Mouse (Mus musculus) hindbrain, embryonic 15.5 days (tissue): Measurements from ENCODE around the gene Emilin2. TPM values are rescaled to one million over a fixed set of nuclear protein-coding genes. Genes with fewer than 3 reads are reported as not detected.

Experiments
- ATAC-seq: fragments of 200-750 bp; cut with Nextera tagmentation; 2 replicates; pipeline ENCODE4 v1.8.0; 2017; ENCODE audit warnings: low read depth, moderate number of reproducible peaks, moderate TSS enrichment; ENCODE audit not compliant: low FRiP score
- H3K27ac ChIP-seq: fragments of 300-500 bp; sonication (generic); replicated peaks from 2 replicates; pipeline ENCODE4 v1.5.1; 2015; ENCODE audit warnings: mild to moderate bottlenecking, inconsistent platforms
- H3K27me3 ChIP-seq: fragments of 300-500 bp; sonication (generic); 2 replicates; pipeline ENCODE4 v1.6.1; 2015; ENCODE audit warnings: control low read depth, inconsistent platforms
- H3K36me3 ChIP-seq: fragments of 300-500 bp; sonication (generic); 2 replicates; pipeline ENCODE4 v1.6.1; 2015; ENCODE audit warnings: control low read depth, inconsistent platforms
- H3K4me1 ChIP-seq: fragments of 300-500 bp; sonication (generic); replicated peaks from 2 replicates; pipeline ENCODE4 v1.6.1; 2015; ENCODE audit warnings: control low read depth, inconsistent platforms
- H3K4me2 ChIP-seq: fragments of 300-500 bp; sonication (generic); 2 replicates; pipeline ENCODE4 v1.6.1; 2015; ENCODE audit warnings: moderate library complexity, mild to moderate bottlenecking, inconsistent platforms
- H3K4me3 ChIP-seq: fragments of 300-500 bp; sonication (generic); 2 replicates; pipeline ENCODE4 v1.5.1; 2015; ENCODE audit warnings: mild to moderate bottlenecking, inconsistent platforms
- H3K9ac ChIP-seq: fragments of 300-500 bp; sonication (generic); 2 replicates; pipeline ENCODE4 v1.6.1; 2015; ENCODE audit warnings: inconsistent platforms
- H3K9me3 ChIP-seq: fragments of 300-500 bp; sonication (generic); 2 replicates; pipeline ENCODE4 v1.6.1; 2016; ENCODE audit warnings: control low read depth, inconsistent platforms
- WGBS: fragments of 180-500 bp; shearing (Covaris S2); methylation state at CpG from one replicate; pipeline ENCODE4 v1.1.7; 2015; 5-methylcytosine and 5-hydroxymethylcytosine counted together
- polyA plus RNA-seq: library from polyadenylated mRNA; unstranded; fragments of >200 nt; fragmentation: Nextera tagmentation; extraction: Ambion mirVana; gene quantifications from 2 replicates; pipeline ENCODE4 v1.2.1, GENCODE M21; 2015

Emilin2 gene
- polyA plus RNA-seq, 1 experiment from 2014 or later: 2.4 TPM

GRCm38 (mm10) chr17:71223676-71224075 lies 88.1 kb downstream of the Emilin2 start:
- Histone ChIP-seq H3K36me3 (no peaks in the 10 kb centered on the region), H3K27ac (no peak overlapping the region), H3K9me3 (no peaks in the 10 kb centered on the region), H3K4me3 (no peak overlapping the region), H3K4me2 (no peak overlapping the region), H3K4me1 (no peaks in the 10 kb centered on the region), H3K9ac (no peak overlapping the region), H3K27me3 (no peaks in the 10 kb centered on the region)
- WGBS: 77% methylated on average over 5 of the region's 5 CpGs
- ATAC-seq: no peak

GRCm38 (mm10) chr17:71221383-71221782 lies 90.4 kb downstream of the Emilin2 start:
- no peaks in the 10 kb centered on the region for H3K27me3 ChIP-seq
- WGBS: 90% methylated on average over 3 of the region's 3 CpGs
- peaks cover 5% of the 10 kb centered on the region; the same call in 1 of the 2 replicates for H3K36me3 ChIP-seq
- ATAC-seq: no peak
- no peak overlapping the region for H3K27ac ChIP-seq
- no peaks in the 10 kb centered on the region for H3K9me3 ChIP-seq
- H3K4me3 ChIP-seq: no peak overlapping the region
- H3K4me1 ChIP-seq: no peaks in the 10 kb centered on the region
- H3K4me2 ChIP-seq: no peak overlapping the region
- H3K9ac ChIP-seq: no peak overlapping the region

- H3K9ac ChIP-seq: no peak overlapping the region
- H3K27ac ChIP-seq: no peak overlapping the region
- no peak overlapping the region for H3K4me2 ChIP-seq
- H3K27me3 ChIP-seq: no peaks in the 10 kb centered on the region
- WGBS: 90% methylated on average over 5 of the region's 5 CpGs
- peaks cover 5% of the 10 kb centered on the region; the same call in 1 of the 2 replicates for H3K36me3 ChIP-seq
- H3K4me3 ChIP-seq: no peak overlapping the region
- no peaks in the 10 kb centered on the region; the same call in 1 of the 2 replicates for H3K4me1 ChIP-seq
- no peaks in the 10 kb centered on the region for H3K9me3 ChIP-seq
- ATAC-seq: no peak
Observed at GRCm38 (mm10) chr17:71217111-71217685, 94.6 kb downstream of the Emilin2 start.

GRCm38 (mm10) chr17:71216263-71216662 lies 95.5 kb downstream of the Emilin2 start:
- no peaks in the 10 kb centered on the region for H3K27me3 ChIP-seq

GRCm38 (mm10) chr17:71215241-71215839 lies 96.4 kb downstream of the Emilin2 start:
- Histone ChIP-seq H3K27ac (no peak overlapping the region), H3K9ac (no peak overlapping the region), H3K4me2 (no peak overlapping the region), H3K4me1 (peaks cover 5% of the 10 kb centered on the region), H3K36me3 (peaks cover 5% of the 10 kb centered on the region; the same call in 1 of the 2 replicates), H3K4me3 (no peak overlapping the region), H3K9me3 (no peaks in the 10 kb centered on the region), H3K27me3 (no peaks in the 10 kb centered on the region)
- no peak for ATAC-seq
- WGBS: 73% methylated on average over 2 of the region's 2 CpGs

More at GRCm38 (mm10) chr17:71216263-71216662, 95.5 kb downstream of the Emilin2 start:
- no peak overlapping the region for H3K4me3 ChIP-seq
- H3K4me1 ChIP-seq: peaks cover 5% of the 10 kb centered on the region
- no peak overlapping the region for H3K27ac ChIP-seq
- no peak overlapping the region for H3K4me2 ChIP-seq
- WGBS: 97% methylated on average over 2 of the region's 2 CpGs
- no peak for ATAC-seq
- no peak overlapping the region for H3K9ac ChIP-seq
- peaks cover 5% of the 10 kb centered on the region; the same call in 1 of the 2 replicates for H3K36me3 ChIP-seq
- no peaks in the 10 kb centered on the region for H3K9me3 ChIP-seq

- peaks cover 5% of the 10 kb centered on the region; the same call in 1 of the 2 replicates for H3K36me3 ChIP-seq
- H3K4me1 ChIP-seq: peaks cover 5% of the 10 kb centered on the region
- no peak overlapping the region for H3K27ac ChIP-seq
- peak; percentile 19; the same call in 1 of the 2 replicates for ATAC-seq
- H3K9me3 ChIP-seq: no peaks in the 10 kb centered on the region
- WGBS: 82% methylated on average over 17 of the region's 17 CpGs
- H3K9ac ChIP-seq: no peak overlapping the region
- no peaks in the 10 kb centered on the region for H3K27me3 ChIP-seq
- H3K4me2 ChIP-seq: no peak overlapping the region
- no peak overlapping the region for H3K4me3 ChIP-seq
Observed at GRCm38 (mm10) chr17:71214514-71215240, 97.1 kb downstream of the Emilin2 start.

GRCm38 (mm10) chr17:71213666-71214065 lies 98.1 kb downstream of the Emilin2 start:
- no peak for ATAC-seq

GRCm38 (mm10) chr17:71211962-71212646 lies 99.7 kb downstream of the Emilin2 start:
- 65% methylated on average over 6 of the region's 6 CpGs for WGBS
- Histone ChIP-seq H3K9me3 (no peaks in the 10 kb centered on the region), H3K36me3 (no peaks in the 10 kb centered on the region), H3K4me3 (no peak overlapping the region), H3K4me1 (peaks cover 5% of the 10 kb centered on the region), H3K27ac (0 out of 2 replicates have a peak overlapping the region, but pooled peaks have one; percentile 19), H3K9ac (no peak overlapping the region), H3K4me2 (no peak overlapping the region), H3K27me3 (no peaks in the 10 kb centered on the region)
- ATAC-seq: no peak

More at GRCm38 (mm10) chr17:71213666-71214065, 98.1 kb downstream of the Emilin2 start:
- WGBS: 87% methylated on average over 1 of the region's 1 CpGs
- Histone ChIP-seq H3K27ac (no peak overlapping the region), H3K4me1 (peaks cover 5% of the 10 kb centered on the region), H3K9me3 (no peaks in the 10 kb centered on the region), H3K36me3 (peaks cover 5% of the 10 kb centered on the region; the same call in 1 of the 2 replicates), H3K4me2 (no peak overlapping the region), H3K27me3 (no peaks in the 10 kb centered on the region), H3K4me3 (no peak overlapping the region), H3K9ac (no peak overlapping the region)

GRCm38 (mm10) chr17:71209936-71210335 lies 101.8 kb downstream of the Emilin2 start:
- Histone ChIP-seq H3K4me3 (no peak overlapping the region), H3K27me3 (no peaks in the 10 kb centered on the region), H3K4me2 (no peak overlapping the region), H3K27ac (no peak overlapping the region), H3K36me3 (no peaks in the 10 kb centered on the region), H3K9me3 (no peaks in the 10 kb centered on the region), H3K4me1 (peaks cover 5% of the 10 kb centered on the region), H3K9ac (no peak overlapping the region)
- ATAC-seq: no peak
- WGBS: 88% methylated on average over 3 of the region's 3 CpGs

GRCm38 (mm10) chr17:71208921-71209320 lies 102.9 kb downstream of the Emilin2 start:
- Histone ChIP-seq H3K4me2 (no peak overlapping the region), H3K9me3 (no peaks in the 10 kb centered on the region), H3K4me3 (no peak overlapping the region), H3K36me3 (no peaks in the 10 kb centered on the region), H3K9ac (no peak overlapping the region), H3K27ac (no peak overlapping the region), H3K27me3 (no peaks in the 10 kb centered on the region), H3K4me1 (peaks cover 5% of the 10 kb centered on the region; the same call in 1 of the 2 replicates)
- 83% methylated on average over 1 of the region's 1 CpGs for WGBS
- no peak for ATAC-seq

- ATAC-seq: no peak
- Histone ChIP-seq H3K9ac (no peak overlapping the region), H3K4me3 (no peak overlapping the region), H3K27me3 (no peaks in the 10 kb centered on the region), H3K9me3 (no peaks in the 10 kb centered on the region), H3K27ac (no peak overlapping the region), H3K4me2 (no peak overlapping the region), H3K36me3 (no peaks in the 10 kb centered on the region), H3K4me1 (peaks cover 5% of the 10 kb centered on the region; the same call in 1 of the 2 replicates)
- 94% methylated on average over 1 of the region's 1 CpGs for WGBS
Observed at GRCm38 (mm10) chr17:71208376-71208775, 103.4 kb downstream of the Emilin2 start.
